Mouse (Mus musculus): ENCODE measurements around the gene Fiz1.

Gene Fiz1

GRCm38 (mm10) chr7:4996934-4997333 lies 17.6 kb downstream of the Fiz1 start:
- DNase-seq: no peak

GRCm38 (mm10) chr7:4996003-4996895 lies 18.2 kb downstream of the Fiz1 start, which contains the start of gene Zfp579:
Gene Zfp579 (minus strand): TSS chr7:4996158.
- peak; percentile 93 for DNase-seq

GRCm38 (mm10) chr7:4995268-4996002 lies 19.1 kb downstream of the Fiz1 start:
- no peak for DNase-seq

GRCm38 (mm10) chr7:4993999-4994788 lies 20.3 kb downstream of the Fiz1 start:
- DNase-seq: no peak

- peak; percentile 13 for DNase-seq
Observed at GRCm38 (mm10) chr7:4993347-4993998, 21.0 kb downstream of the Fiz1 start.

- no peak for DNase-seq
Observed at GRCm38 (mm10) chr7:4988250-4988649, 26.2 kb downstream of the Fiz1 start.

- no peak for DNase-seq
Observed at GRCm38 (mm10) chr7:4976832-4977231, 37.7 kb downstream of the Fiz1 start.

- no peak for DNase-seq
Observed at GRCm38 (mm10) chr7:4975455-4975854, 39.0 kb downstream of the Fiz1 start.

- no peak for DNase-seq
Observed at GRCm38 (mm10) chr7:4972321-4973047, 42.0 kb downstream of the Fiz1 start.

GRCm38 (mm10) chr7:4971710-4972109 lies 42.8 kb downstream of the Fiz1 start:
- DNase-seq: no peak

- DNase-seq: no peak
Observed at GRCm38 (mm10) chr7:4971068-4971467, 43.4 kb downstream of the Fiz1 start, which contains the start of gene Sbk3. Gene Sbk3 (minus strand): TSS chr7:4971168.

GRCm38 (mm10) chr7:4964988-4965387 lies 49.5 kb downstream of the Fiz1 start:
- DNase-seq: no peak

GRCm38 (mm10) chr7:4964272-4964671 lies 50.2 kb downstream of the Fiz1 start, which contains the start of gene Sbk2:
Gene Sbk2 (minus strand): TSS chr7:4964406.
- DNase-seq: peak; percentile 91

GRCm38 (mm10) chr7:4963527-4963926 lies 51.0 kb downstream of the Fiz1 start:
- DNase-seq: no peak

- DNase-seq: no peak
Observed at GRCm38 (mm10) chr7:4957361-4957760, 57.1 kb downstream of the Fiz1 start.

All from thymus, postnatal 14 days (tissue).